Mouse (Mus musculus) hindbrain, embryonic 12.5 days (tissue): Measurements from ENCODE around the gene Aars2. TPM values are rescaled to one million over a fixed set of nuclear protein-coding genes. Genes with fewer than 3 reads are reported as not detected.

Source experiments
- ATAC-seq: fragments of 200-750 bp; cut with Nextera tagmentation; 2 replicates; pipeline ENCODE4 v1.8.0; 2017; ENCODE audit warnings: moderate TSS enrichment; ENCODE audit not compliant: low FRiP score
- H3K27ac ChIP-seq: fragments of 300-500 bp; sonication (generic); 2 replicates; pipeline ENCODE4 v1.5.1; 2016; ENCODE audit warnings: mild to moderate bottlenecking
- H3K27me3 ChIP-seq: fragments of 300-500 bp; sonication (generic); 2 replicates; pipeline ENCODE4 v1.6.1; 2016; ENCODE audit warnings: mild to moderate bottlenecking
- H3K36me3 ChIP-seq: fragments of 300-500 bp; sonication (generic); 2 replicates; pipeline ENCODE4 v1.6.1; 2016; ENCODE audit warnings: mild to moderate bottlenecking
- H3K4me1 ChIP-seq: fragments of 300-500 bp; sonication (generic); 2 replicates; pipeline ENCODE4 v1.6.1; 2016
- H3K4me2 ChIP-seq: fragments of 300-500 bp; sonication (generic); replicated peaks from 2 replicates; pipeline ENCODE4 v1.6.1; 2016; ENCODE audit warnings: mild to moderate bottlenecking
- H3K4me3 ChIP-seq: fragments of 300-500 bp; sonication (generic); 2 replicates; pipeline ENCODE4 v1.5.1; 2016; ENCODE audit warnings: mild to moderate bottlenecking
- H3K9ac ChIP-seq: fragments of 300-500 bp; sonication (generic); 2 replicates; pipeline ENCODE4 v1.6.1; 2016; ENCODE audit warnings: mild to moderate bottlenecking, moderate library complexity
- H3K9me3 ChIP-seq: fragments of 300-500 bp; sonication (generic); replicated peaks from 2 replicates; pipeline ENCODE4 v1.6.1; 2016; ENCODE audit warnings: mild to moderate bottlenecking
- WGBS: fragments of 180-500 bp; shearing (Covaris S2); methylation state at CpG from one replicate; pipeline ENCODE4 v1.1.7; 2016; 5-methylcytosine and 5-hydroxymethylcytosine counted together
- polyA plus RNA-seq: library from polyadenylated mRNA; unstranded; fragments of >200 nt; fragmentation: Nextera tagmentation; extraction: Ambion mirVana; gene quantifications from 2 replicates; pipeline ENCODE4 v1.2.1, GENCODE M21; 2016

The Aars2 gene
- polyA plus RNA-seq, 1 experiment from 2014 or later = 23.0 TPM

DNA sequence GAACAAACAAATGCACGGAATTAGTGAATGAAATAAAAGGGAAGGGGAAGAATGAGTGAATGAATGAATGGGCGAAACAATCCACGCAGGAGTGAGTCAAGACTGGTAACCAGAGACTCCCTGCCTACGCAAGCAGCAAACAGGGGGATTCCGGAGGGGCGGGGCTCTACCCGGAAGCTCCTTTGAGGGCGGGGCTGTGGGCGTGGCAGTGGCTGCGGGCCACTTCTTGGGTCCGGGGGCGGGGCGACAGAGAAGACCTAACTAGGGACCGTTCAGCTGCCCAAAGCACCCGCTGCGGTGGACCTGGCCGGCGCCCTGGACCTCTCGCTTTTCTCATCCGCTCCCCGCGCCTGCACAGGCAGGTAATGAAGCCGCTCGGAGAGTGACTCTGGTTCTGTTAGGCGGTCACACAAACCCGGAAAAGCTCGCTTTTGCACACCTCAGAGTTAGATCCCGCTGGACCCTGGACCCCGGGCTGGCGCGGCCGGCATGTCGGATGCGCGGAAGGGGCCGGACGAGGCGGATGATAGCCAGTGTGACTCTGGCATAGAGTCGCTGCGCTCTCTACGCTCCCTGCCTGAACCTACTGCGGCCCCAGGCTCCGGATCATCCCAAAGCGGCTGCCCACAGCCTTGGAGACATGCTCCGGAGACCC lies 48.9 kb downstream of the Aars2 start, which contains the start of gene Nfkbie:
Gene Nfkbie (plus strand): TSS at position 252 of the 655 bp plus-strand sequence.
- Histone ChIP-seq H3K36me3 (no peaks in the 10 kb centered on the region), H3K9me3 (no peaks in the 10 kb centered on the region), H3K27ac (0 out of 2 replicates have a peak within 1 kb of the TSS, but pooled peaks have one; percentile 12), H3K27me3 (peaks cover 14% of the 10 kb centered on the region), H3K9ac (peak within 1 kb of the TSS; percentile 78), H3K4me3 (peak within 1 kb of the TSS; percentile 65), H3K4me1 (peaks cover 26% of the 10 kb centered on the region), H3K4me2 (peak within 1 kb of the TSS; percentile 96)
- peak; percentile 66 for ATAC-seq
- WGBS = under 1% methylated on average over 45 of the region's 45 CpGs

DNA sequence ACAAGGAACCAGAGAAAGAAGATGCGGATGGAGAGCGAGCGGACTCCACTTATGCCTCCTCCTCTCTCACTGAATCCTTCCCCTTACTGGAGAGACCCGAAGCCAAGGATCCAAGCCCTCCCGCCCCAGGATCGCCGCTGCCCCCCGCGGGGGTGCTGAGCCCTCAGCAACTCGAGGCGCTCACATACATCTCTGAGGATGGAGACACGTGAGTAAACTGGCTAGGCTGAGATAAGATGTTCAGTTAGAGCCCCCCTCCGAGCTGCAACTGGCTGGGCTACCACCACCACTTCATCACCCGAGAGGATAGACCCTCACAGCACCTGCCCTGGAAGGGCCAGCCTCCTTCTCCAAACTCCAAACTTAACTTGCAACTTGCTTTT lies 49.5 kb downstream of the Aars2 start:
- Histone ChIP-seq H3K27ac (0 out of 2 replicates have a peak overlapping the region, but pooled peaks have one; percentile 12), H3K4me2 (peak overlapping the region; percentile 96), H3K4me3 (peak overlapping the region; percentile 65), H3K4me1 (peaks cover 25% of the 10 kb centered on the region), H3K27me3 (peaks cover 14% of the 10 kb centered on the region), H3K9ac (peak overlapping the region; percentile 78), H3K36me3 (no peaks in the 10 kb centered on the region), H3K9me3 (no peaks in the 10 kb centered on the region)
- no peak for ATAC-seq
- WGBS = 4% methylated on average over 10 of the region's 14 CpGs

DNA sequence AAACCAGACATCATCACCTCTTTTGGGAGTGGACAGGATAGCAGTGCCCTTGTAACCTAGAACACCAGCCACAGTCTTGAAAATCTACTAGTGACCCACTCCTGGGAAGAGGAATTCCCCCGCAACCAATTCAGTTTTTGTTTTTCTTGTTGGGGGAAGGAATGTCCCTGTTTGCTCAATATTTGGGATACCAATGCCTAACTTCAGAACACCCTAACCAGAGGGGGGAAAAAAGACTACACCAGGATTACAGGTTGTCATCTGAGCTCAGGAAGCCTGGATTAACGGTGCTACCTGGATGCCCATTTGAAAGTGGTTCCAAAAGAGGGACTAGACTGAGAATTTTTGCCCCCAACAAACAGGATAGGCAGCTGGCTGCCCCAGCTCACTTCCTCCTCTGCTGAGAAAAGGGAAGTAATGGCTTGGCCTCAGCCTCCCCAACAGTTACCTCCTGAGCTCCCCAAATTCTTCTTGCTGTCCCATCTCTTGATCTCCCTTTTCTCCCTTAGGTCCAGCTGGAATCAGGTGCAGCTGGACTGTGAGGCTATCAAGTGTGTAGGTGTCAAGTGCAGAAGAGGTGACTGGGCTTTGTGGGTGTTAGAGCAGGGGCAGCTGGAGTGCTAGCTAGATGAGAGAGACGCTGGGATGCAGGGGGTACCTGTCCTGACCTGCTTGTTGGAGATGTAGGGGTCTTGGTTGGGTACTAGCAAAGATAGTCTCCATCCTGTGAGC lies 50.0 kb downstream of the Aars2 start:
- Histone ChIP-seq H3K4me1 (peaks cover 23% of the 10 kb centered on the region), H3K27me3 (peaks cover 14% of the 10 kb centered on the region), H3K4me2 (peak overlapping the region; percentile 96), H3K4me3 (peak overlapping the region; percentile 65), H3K36me3 (no peaks in the 10 kb centered on the region), H3K9me3 (no peaks in the 10 kb centered on the region), H3K9ac (peak overlapping the region; percentile 78; the same call in 1 of the 2 replicates), H3K27ac (no peak overlapping the region)
- no peak for ATAC-seq
- 63% methylated on average over 3 of the region's 3 CpGs for WGBS

DNA sequence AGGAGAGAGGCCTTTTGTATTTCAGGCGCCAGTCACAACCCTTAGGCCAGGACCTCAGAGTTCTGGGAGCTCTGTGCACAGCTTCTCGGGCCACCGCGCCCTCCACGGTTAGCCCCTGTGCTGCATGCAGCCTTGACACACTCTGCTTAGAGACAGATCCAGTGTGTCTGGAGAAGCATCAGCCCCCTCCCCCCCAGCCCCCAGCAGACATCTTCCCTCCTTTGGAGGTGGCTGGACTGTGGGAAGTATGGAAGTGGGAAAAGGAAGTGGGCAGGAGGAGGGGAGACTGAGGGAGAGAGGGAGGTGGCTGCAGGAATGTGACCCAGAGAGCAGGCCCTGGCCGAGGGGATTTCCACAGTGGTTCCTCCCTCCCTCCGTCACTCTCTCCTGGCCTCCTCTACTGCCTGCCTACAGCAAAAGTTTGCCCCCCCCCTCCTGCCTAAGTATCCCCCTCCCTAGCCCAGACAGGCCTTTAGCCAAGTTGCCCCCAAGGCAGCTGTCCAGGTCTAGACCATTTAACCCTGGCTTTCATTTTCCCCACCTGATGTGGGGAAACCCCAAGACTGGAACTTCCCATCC lies 50.7 kb downstream of the Aars2 start:
- WGBS = 68% methylated on average over 7 of the region's 7 CpGs
- Histone ChIP-seq H3K9ac (0 out of 2 replicates have a peak overlapping the region, but pooled peaks have one; percentile 28), H3K36me3 (no peaks in the 10 kb centered on the region), H3K27me3 (peaks cover 14% of the 10 kb centered on the region), H3K4me1 (peaks cover 19% of the 10 kb centered on the region), H3K4me2 (no peak overlapping the region), H3K9me3 (no peaks in the 10 kb centered on the region), H3K27ac (no peak overlapping the region), H3K4me3 (no peak overlapping the region)
- no peak for ATAC-seq

DNA sequence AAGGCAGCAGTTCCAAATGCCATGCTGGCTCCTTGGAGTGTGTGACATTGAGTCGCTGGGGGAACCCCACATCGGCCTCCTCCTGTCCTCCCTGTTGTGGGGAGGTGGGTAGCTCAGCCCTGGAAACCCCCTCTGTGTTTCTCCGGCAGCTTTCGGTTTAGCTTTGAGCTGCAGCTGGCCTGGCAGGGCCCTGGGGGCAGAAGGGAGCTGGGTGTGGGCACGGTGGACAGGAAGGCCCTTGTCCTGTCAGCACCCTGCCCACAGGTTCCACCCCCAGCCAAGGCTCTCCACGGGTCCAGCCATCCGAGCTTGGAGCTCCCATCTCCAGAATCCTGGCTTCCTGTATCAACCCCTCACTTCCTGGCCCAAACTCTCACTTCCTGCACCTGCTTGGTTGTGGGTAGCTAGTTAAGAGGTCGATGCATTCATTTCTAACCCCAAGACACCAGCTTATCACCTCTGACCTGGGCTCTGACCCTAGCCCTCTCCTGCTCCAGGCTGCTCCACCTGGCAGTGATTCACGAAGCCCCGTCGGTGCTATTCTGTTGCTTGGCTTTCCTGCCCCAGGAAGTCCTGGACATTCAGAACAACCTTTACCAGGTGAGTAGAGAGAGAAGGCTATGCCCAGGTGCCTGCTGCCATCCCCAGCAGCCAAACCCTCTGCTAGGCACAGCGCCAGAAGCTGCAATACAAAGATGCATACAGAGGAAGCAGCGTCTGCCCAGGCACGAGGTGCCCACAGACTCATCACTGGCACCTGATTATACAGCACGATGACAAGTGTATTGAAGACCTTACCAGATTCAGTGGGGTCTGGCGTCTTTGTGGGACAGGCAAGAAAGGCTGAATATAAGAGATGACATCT lies 51.6 kb downstream of the Aars2 start:
- H3K9me3 ChIP-seq = no peaks in the 10 kb centered on the region
- WGBS = 73% methylated on average over 16 of the region's 16 CpGs
- 0 out of 2 replicates have a peak overlapping the region, but pooled peaks have one; percentile 19 for H3K9ac ChIP-seq

DNA sequence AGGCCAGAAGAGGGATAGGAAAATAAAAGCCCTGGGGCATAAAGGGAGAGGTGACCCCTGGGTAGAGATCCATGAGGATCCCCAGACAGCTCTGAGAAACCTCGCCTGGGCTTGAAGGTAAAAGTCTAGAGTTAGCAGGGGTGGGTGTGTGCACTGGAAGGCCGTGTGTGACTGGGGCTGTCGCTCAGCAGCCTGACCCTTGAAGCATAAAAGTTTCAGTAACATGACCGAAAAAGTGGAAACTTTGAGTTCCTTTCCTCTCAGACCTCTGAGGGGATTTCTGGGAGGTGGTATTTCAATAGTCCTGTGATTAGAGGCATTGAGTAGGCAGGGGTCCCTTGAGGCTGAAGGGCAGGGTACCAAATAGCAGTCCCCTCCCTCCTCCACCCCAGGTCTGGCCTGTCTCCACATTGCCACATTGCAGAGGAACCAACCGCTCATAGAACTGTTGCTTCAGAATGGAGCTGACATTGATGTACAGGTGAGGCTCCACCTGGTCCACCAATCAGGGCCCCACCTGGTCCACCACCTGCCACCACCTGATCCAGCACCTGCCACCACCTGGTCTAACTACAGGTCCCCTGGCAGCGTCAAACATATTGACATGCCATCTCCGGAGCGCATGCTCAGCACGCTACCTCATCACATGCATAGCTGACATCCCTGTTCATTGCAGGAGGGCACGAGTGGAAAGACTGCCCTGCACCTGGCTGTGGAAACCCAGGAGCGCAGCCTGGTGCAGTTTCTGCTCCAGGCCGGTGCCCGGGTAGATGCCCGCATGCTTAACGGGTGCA lies 53.3 kb downstream of the Aars2 start:
- Histone ChIP-seq H3K9ac (no peak overlapping the region), H3K4me3 (no peak overlapping the region), H3K27ac (no peak overlapping the region), H3K4me1 (peaks cover 25% of the 10 kb centered on the region), H3K4me2 (no peak overlapping the region), H3K27me3 (peaks cover 10% of the 10 kb centered on the region), H3K36me3 (no peaks in the 10 kb centered on the region), H3K9me3 (no peaks in the 10 kb centered on the region)
- 90% methylated on average over 15 of the region's 15 CpGs for WGBS
- no peak for ATAC-seq

More for the DNA sequence above, 51.6 kb downstream of the Aars2 start:
- Histone ChIP-seq H3K4me2 (no peak overlapping the region), H3K4me1 (peaks cover 19% of the 10 kb centered on the region), H3K36me3 (no peaks in the 10 kb centered on the region), H3K4me3 (no peak overlapping the region), H3K27ac (no peak overlapping the region), H3K27me3 (peaks cover 14% of the 10 kb centered on the region)
- no peak for ATAC-seq

DNA sequence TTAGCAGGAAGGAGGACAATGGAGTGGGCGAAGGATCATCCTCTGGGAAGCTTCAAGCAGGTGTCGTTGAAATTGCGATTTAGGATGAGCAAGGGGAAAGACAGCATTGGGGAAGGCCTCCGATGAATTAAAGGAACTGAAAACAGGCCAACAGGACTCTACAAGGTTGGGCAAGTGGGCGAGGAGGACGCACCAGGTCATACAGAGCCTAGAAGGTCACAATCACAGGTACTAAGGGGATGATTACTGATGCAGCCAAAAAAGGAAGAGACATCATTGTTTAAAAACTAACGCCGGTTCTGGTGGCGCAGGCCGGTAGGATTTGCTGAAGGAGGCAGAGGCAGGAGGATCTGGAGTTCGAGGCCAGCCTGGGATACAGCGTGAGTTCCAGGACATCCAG lies 56.6 kb downstream of the Aars2 start:
- 0 out of 2 replicates have a peak overlapping the region, but pooled peaks have one; percentile 95 for H3K4me2 ChIP-seq
- no peak overlapping the region; the same call in 1 of the 2 replicates for H3K27ac ChIP-seq
- no peak overlapping the region for H3K9ac ChIP-seq
- peaks cover 28% of the 10 kb centered on the region for H3K36me3 ChIP-seq
- peaks cover 35% of the 10 kb centered on the region for H3K4me1 ChIP-seq
- H3K4me3 ChIP-seq = no peak overlapping the region
- ATAC-seq = no peak
- 77% methylated on average over 12 of the region's 12 CpGs for WGBS
- H3K27me3 ChIP-seq = no peaks in the 10 kb centered on the region
- H3K9me3 ChIP-seq = no peaks in the 10 kb centered on the region

DNA sequence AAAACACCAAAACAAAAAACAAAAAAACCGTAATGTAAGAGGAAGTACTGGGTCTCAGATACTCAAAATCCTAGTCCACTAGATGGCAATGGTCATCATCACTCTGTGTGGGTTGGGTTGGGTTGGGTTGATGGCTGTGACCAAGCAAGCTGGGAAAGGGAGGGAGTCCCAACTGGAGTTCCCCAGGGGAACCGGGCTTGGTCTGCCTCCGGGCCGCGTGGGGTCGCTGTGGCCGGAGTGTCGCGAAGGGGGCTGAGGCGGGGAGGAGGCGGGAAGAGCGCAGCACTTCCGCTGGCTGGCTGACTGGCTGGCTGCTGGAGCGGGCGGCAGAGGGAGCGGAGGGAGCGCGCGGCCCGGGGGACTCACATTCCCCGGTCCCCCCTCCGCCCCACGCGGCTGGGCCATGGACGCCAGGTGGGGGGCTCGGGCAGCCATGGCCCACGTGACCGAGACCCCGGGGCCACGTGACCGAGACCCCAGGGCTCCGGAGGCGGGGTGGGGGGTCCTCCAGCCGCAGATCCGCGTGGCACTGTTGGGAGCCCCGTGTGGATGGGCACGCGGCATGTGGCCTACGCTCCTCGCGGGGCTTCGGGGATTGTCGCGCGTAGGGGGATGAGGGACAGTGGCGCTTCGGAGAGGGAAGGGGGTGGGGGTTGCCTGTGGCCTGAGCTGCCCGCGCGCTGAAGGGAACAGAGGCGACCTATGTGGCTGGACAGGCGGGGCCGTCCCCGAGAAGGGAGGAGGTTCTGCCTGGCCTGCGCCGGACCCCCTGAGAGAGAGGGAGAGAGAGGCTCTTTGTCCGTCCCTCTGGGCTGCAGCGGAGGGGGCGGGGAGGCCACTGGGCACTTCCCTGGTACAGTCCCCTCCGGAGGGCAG lies 57.3 kb downstream of the Aars2 start, which contains the start of gene Slc35b2:
Gene Slc35b2 (plus strand): TSS at position 220 of the 876 bp plus-strand sequence.
- H3K9ac ChIP-seq = peak within 1 kb of the TSS; percentile 95
- H3K27ac ChIP-seq = peak within 1 kb of the TSS; percentile 90
- peak; percentile 85 for ATAC-seq
- WGBS = under 1% methylated on average over 44 of the region's 61 CpGs
- H3K4me3 ChIP-seq = peak within 1 kb of the TSS; percentile 79
- H3K4me1 ChIP-seq = peaks cover 34% of the 10 kb centered on the region
- peaks cover 35% of the 10 kb centered on the region for H3K36me3 ChIP-seq
- peak within 1 kb of the TSS; percentile 95 for H3K4me2 ChIP-seq
- no peaks in the 10 kb centered on the region for H3K27me3 ChIP-seq
- no peaks in the 10 kb centered on the region for H3K9me3 ChIP-seq

DNA sequence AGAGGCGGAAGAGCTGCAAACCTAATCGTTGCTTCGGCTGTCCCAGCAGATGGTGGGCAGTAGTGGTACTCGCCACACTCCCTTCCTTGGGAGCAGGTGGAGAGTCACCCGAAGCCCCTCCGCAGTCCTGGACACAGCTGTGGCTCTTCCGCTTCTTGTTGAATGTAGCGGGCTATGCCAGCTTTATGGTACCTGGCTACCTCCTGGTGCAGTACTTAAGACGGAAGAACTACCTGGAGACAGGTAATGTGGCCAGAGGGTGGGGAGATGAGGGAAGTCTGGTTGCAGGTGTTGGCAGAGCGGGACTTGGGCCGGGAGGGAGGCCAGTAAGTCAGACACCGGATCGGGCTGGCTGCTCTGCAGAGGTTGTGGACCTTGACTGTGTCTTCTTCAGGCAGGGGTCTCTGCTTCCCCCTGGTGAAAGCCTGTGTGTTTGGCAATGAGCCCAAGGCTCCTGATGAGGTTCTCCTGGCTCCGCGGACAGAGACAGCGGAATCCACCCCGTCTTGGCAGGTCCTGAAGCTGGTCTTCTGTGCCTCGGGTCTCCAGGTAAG lies 58.0 kb downstream of the Aars2 start:
- Histone ChIP-seq H3K4me3 (peak overlapping the region; percentile 79), H3K27me3 (no peaks in the 10 kb centered on the region), H3K4me1 (peaks cover 34% of the 10 kb centered on the region), H3K9ac (peak overlapping the region; percentile 95), H3K36me3 (peaks cover 42% of the 10 kb centered on the region), H3K27ac (peak overlapping the region; percentile 90), H3K4me2 (peak overlapping the region; percentile 95), H3K9me3 (no peaks in the 10 kb centered on the region)
- peak; percentile 3 for ATAC-seq
- 11% methylated on average over 18 of the region's 18 CpGs for WGBS

DNA sequence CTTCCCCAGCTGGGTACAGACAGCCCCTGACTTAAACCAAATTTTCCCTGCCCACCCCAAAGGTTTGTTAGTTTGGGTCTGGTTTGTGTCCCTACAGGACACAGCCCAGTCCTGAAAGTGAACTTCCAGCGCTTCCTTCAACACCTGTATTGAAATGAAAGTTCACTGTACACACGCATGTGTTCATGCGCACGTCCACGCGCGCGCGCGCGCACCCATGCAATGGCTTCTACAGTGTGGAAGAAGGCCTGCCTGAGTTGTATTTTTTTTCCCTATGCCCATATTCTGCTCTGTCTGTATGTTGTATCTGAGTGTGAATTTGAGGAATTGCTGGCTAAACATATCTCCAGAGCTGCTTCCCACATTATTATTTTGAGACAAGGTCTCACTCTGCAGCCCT lies 58.5 kb downstream of the Aars2 start:
- ATAC-seq = no peak
- Histone ChIP-seq H3K4me2 (peak overlapping the region; percentile 95), H3K36me3 (peaks cover 47% of the 10 kb centered on the region), H3K9me3 (no peaks in the 10 kb centered on the region), H3K9ac (peak overlapping the region; percentile 95), H3K4me1 (peaks cover 38% of the 10 kb centered on the region), H3K27ac (peak overlapping the region; percentile 90), H3K27me3 (no peaks in the 10 kb centered on the region), H3K4me3 (peak overlapping the region; percentile 79)
- 95% methylated on average over 11 of the region's 11 CpGs for WGBS
